Mouse (Mus musculus) retina, embryonic 14.5 days (tissue): ENCODE measurements around the gene Tex19.1.
"Not testable (repeated sequence)": the region's sequence is repeated elsewhere in the genome, so short reads cannot be mapped to it uniquely, and the experiment has no call there.

Experiments used
- DNase-seq: peaks from one replicate; pipeline ENCODE4 v3.0.0-alpha.2; 2015; ENCODE audit warnings: low spot score

Tex19.1 gene

GRCm38 (mm10) chr11:121145865-121146264 is at the start of gene Tex19.1:
TSS of gene Tex19.1 (plus strand) at chr11:121146143.
- DNase-seq, result no peak

GRCm38 (mm10) chr11:121099762-121100161 is 46.2 kb upstream of the Tex19.1 start:
- no peak for DNase-seq

GRCm38 (mm10) chr11:121100692-121101091 is 45.3 kb upstream of the Tex19.1 start:
- DNase-seq, result no peak

GRCm38 (mm10) chr11:121101124-121101805 is 44.7 kb upstream of the Tex19.1 start:
- no peak for DNase-seq

- DNase-seq, result not testable (repeated sequence)
These were observed 38.7 kb upstream of the Tex19.1 start for GRCm38 (mm10) chr11:121107242-121107641.

GRCm38 (mm10) chr11:121108061-121108460 is 37.9 kb upstream of the Tex19.1 start:
- DNase-seq, result no peak

GRCm38 (mm10) chr11:121109986-121110385 is 36.0 kb upstream of the Tex19.1 start:
- DNase-seq, result peak; percentile 15

GRCm38 (mm10) chr11:121111051-121111450 is 34.9 kb upstream of the Tex19.1 start:
- DNase-seq, result no peak

- DNase-seq, result no peak
These were observed 34.3 kb upstream of the Tex19.1 start for GRCm38 (mm10) chr11:121111601-121112000.

GRCm38 (mm10) chr11:121112091-121112775 is 33.7 kb upstream of the Tex19.1 start:
- DNase-seq, result no peak

- DNase-seq, result no peak
These were observed 27.8 kb upstream of the Tex19.1 start for GRCm38 (mm10) chr11:121118106-121118505.

- no peak for DNase-seq
These were observed 27.4 kb upstream of the Tex19.1 start, which contains the start of gene Tex19.2 for GRCm38 (mm10) chr11:121118577-121118976. TSS of gene Tex19.2 (minus strand) at chr11:121118677.

- DNase-seq, result no peak
These were observed 24.8 kb upstream of the Tex19.1 start for GRCm38 (mm10) chr11:121121151-121121550.

GRCm38 (mm10) chr11:121122024-121122670 is 23.8 kb upstream of the Tex19.1 start:
- DNase-seq, result no peak

- no peak for DNase-seq
These were observed 22.5 kb upstream of the Tex19.1 start for GRCm38 (mm10) chr11:121123438-121123837.

GRCm38 (mm10) chr11:121125522-121126172 is 20.3 kb upstream of the Tex19.1 start:
- DNase-seq, result no peak

- peak; percentile 21 for DNase-seq
These were observed 19.5 kb upstream of the Tex19.1 start for GRCm38 (mm10) chr11:121126395-121126794.

- no peak for DNase-seq
These were observed 18.5 kb upstream of the Tex19.1 start for GRCm38 (mm10) chr11:121127441-121127840.

GRCm38 (mm10) chr11:121129616-121130015 is 16.3 kb upstream of the Tex19.1 start:
- DNase-seq, result no peak

GRCm38 (mm10) chr11:121134600-121134999 is 11.3 kb upstream of the Tex19.1 start:
- DNase-seq, result no peak

- DNase-seq, result no peak
These were observed 8.3 kb upstream of the Tex19.1 start for GRCm38 (mm10) chr11:121137682-121138081.

GRCm38 (mm10) chr11:121138732-121139131 is 7.2 kb upstream of the Tex19.1 start:
- DNase-seq, result peak; percentile 46
